Mouse (Mus musculus): ENCODE measurements around the gene Anpep.

GRCm38 (mm10) chr7:79813409-79813808 is 47.5 kb downstream of the Anpep start:
- TF ChIP-seq CTCF (IDR thresholded peaks at IDR 0.05; ENCODE audit: extremely low read depth, insufficient read depth, low read length) (no peak), POLR2A (IDR thresholded peaks at IDR 0.05; ENCODE audit: extremely low read depth, insufficient read depth, low read length) (no peak)

Measured in cortical plate, adult 2 months (tissue).